Mouse (Mus musculus): ENCODE measurements around the gene Ipo9. TPM values are rescaled to one million over a fixed set of nuclear protein-coding genes. Genes with fewer than 3 reads are reported as not detected.
A peak's percentile ranks its signal among the peaks of the same experiment; 100 is the strongest.
"Not testable (repeated sequence)": the region's sequence is repeated elsewhere in the genome, so short reads cannot be mapped to it uniquely, and the experiment has no call there.

The Ipo9 gene
- polyA plus RNA-seq, 1 experiment, result 58.3 TPM

DNA sequence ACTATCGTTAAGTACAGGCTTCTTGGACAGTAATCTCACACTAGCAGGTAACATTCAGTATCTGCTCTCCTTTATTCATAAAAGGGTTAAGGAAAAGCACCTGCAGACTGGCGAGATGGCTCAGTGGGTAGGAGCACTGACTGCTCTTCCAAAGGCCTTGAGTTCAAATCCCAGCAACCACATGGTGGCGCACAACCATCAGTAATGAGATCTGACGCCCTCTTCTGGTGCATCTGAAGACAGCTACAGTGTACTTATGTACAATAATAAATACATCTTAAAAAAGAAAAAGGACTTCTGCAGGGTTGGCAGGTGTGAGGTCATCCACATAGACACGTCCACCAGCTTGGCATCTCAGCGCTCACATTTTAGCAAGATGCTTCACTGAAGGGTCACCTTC is 48.7 kb downstream of the Ipo9 start:
- H3K4me3 ChIP-seq (ENCODE audit: insufficient read depth, low read depth, low read length); H3K27me3 ChIP-seq (replicated peaks; ENCODE audit: control insufficient read depth, insufficient read depth, low read length); H3K27ac ChIP-seq (ENCODE audit: insufficient read depth, low read depth, low read length); H3K4me1 ChIP-seq (ENCODE audit: control insufficient read depth, insufficient read depth, low read length); H3K36me3 ChIP-seq (ENCODE audit: control insufficient read depth, insufficient read depth, low read length): not testable (repeated sequence)
- TF ChIP-seq CTCF (conservative IDR thresholded peaks at IDR 0.05; ENCODE audit: insufficient read depth, insufficient read length, low read depth, low read length), result peak; percentile 21; the same call in 1 of the 2 replicates
- WGBS, result 77% methylated on average over 6 of the region's 6 CpGs
- DNase-seq, result peak; percentile 39

DNA sequence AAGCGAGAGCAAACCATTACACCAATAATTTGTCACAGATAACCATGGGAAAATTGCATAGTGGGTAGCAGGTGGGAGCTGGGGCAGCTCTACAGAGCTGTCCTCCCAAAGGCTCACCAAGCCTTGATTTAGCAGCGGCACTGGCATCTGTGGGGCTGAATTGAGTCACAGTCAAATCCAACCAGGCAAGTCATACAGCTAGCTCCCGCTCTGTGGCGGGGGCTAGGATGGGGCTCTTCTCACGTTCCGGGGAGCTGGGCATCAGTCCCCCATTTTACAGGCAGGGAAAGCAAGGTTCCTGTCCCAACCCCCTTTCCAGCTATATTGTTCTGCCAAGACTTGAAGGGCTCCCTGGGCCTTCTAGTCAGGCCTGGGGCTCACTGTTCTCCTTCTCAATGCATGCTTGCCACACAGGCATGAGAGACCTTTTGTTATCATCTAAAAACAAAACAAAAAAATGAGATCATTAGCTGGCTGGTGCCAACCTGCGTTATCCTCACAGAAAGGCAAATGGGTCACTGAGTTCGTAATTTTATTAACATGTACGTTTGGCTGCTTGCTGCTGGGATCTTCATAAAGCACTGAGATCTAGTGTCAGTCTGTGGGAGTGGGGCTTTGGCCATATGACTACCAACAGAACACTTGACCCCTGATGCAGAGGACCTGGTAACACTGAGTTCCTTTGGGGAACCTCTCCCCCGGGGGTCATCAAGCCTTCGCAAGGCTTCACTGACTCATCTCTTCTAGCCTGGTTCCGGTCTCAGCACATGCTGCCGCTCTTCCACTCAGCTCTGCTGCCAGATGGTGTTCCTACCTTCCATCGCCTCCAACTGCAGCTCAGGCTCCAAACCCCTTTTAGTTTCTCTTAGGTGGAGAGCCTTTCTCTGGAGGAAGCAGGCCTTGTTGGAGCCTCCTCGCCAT is 50.0 kb downstream of the Ipo9 start:
- Histone ChIP-seq H3K27ac (ENCODE audit: insufficient read depth, low read depth, low read length) (no peak overlapping the region), H3K4me1 (ENCODE audit: control insufficient read depth, insufficient read depth, low read length) (no peaks in the 10 kb centered on the region), H3K4me3 (ENCODE audit: insufficient read depth, low read depth, low read length) (no peak overlapping the region), H3K36me3 (ENCODE audit: control insufficient read depth, insufficient read depth, low read length) (no peaks in the 10 kb centered on the region; the same call in 1 of the 2 replicates), H3K27me3 (replicated peaks; ENCODE audit: control insufficient read depth, insufficient read depth, low read length) (no peaks in the 10 kb centered on the region)
- no peak for TF ChIP-seq POLR2A (IDR thresholded peaks at IDR 0.05; ENCODE audit: low read depth, low read length)
- no peak for TF ChIP-seq CTCF (conservative IDR thresholded peaks at IDR 0.05; ENCODE audit: insufficient read depth, insufficient read length, low read depth, low read length)
- no peak for DNase-seq
- WGBS, result 63% methylated on average over 15 of the region's 15 CpGs

DNA sequence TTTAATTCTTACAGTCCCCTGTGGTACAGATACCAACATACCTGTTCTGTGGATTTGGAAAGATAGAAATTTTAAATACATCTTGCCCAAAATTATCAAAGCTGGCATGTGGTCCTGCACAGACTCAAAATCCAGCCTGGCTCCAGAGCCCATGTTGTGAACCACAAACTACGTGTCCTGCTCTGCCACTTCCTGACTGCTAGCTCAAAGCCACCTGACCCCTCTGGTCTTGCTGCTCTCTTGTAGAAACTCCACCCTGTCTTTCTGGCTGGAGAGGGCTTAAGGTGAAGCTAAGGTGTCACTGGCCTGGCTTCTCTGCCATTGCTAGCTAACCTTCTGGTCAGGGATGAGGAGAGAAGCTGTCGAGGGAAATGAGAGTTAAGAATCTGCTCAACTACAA is 51.3 kb downstream of the Ipo9 start:
- TF ChIP-seq POLR2A (IDR thresholded peaks at IDR 0.05; ENCODE audit: low read depth, low read length) (no peak), CTCF (conservative IDR thresholded peaks at IDR 0.05; ENCODE audit: insufficient read depth, insufficient read length, low read depth, low read length) (no peak)
- 56% methylated on average over 2 of the region's 2 CpGs for WGBS
- no peak for DNase-seq
- H3K36me3 ChIP-seq (ENCODE audit: control insufficient read depth, insufficient read depth, low read length), result no peaks in the 10 kb centered on the region
- H3K27me3 ChIP-seq (replicated peaks; ENCODE audit: control insufficient read depth, insufficient read depth, low read length), result no peaks in the 10 kb centered on the region
- H3K4me1 ChIP-seq (ENCODE audit: control insufficient read depth, insufficient read depth, low read length), result no peaks in the 10 kb centered on the region
- no peak overlapping the region for H3K4me3 ChIP-seq (ENCODE audit: insufficient read depth, low read depth, low read length)
- H3K27ac ChIP-seq (ENCODE audit: insufficient read depth, low read depth, low read length), result no peak overlapping the region

DNA sequence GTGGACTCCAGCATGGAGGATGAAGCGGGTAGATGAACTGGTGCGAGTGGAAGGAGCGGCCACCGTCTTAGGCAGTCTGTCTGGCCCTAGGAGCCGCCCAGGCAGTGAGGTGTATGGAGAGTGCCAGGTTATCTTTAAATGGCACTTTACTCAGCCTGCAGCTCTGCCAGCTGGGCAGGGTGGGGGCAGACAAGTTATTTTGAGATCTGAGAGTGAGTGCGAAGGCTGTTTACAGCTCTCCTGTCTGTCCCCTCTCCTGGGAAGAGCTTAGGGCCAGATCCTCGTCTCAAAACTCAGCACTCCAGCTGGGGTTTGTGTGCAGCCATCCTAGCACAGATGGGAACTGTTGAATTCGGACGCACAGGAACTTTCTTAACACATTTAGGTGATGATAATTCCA is 51.7 kb downstream of the Ipo9 start:
- H3K36me3 ChIP-seq (ENCODE audit: control insufficient read depth, insufficient read depth, low read length), result no peaks in the 10 kb centered on the region
- H3K4me1 ChIP-seq (ENCODE audit: control insufficient read depth, insufficient read depth, low read length), result no peaks in the 10 kb centered on the region
- no peaks in the 10 kb centered on the region for H3K27me3 ChIP-seq (replicated peaks; ENCODE audit: control insufficient read depth, insufficient read depth, low read length)
- H3K4me3 ChIP-seq (ENCODE audit: insufficient read depth, low read depth, low read length), result no peak overlapping the region
- no peak for DNase-seq
- no peak overlapping the region for H3K27ac ChIP-seq (ENCODE audit: insufficient read depth, low read depth, low read length)
- TF ChIP-seq POLR2A (IDR thresholded peaks at IDR 0.05; ENCODE audit: low read depth, low read length) (no peak), CTCF (conservative IDR thresholded peaks at IDR 0.05; ENCODE audit: insufficient read depth, insufficient read length, low read depth, low read length) (no peak)
- whole genome bisulfite sequencing, result 75% methylated on average over 9 of the region's 9 CpGs

DNA sequence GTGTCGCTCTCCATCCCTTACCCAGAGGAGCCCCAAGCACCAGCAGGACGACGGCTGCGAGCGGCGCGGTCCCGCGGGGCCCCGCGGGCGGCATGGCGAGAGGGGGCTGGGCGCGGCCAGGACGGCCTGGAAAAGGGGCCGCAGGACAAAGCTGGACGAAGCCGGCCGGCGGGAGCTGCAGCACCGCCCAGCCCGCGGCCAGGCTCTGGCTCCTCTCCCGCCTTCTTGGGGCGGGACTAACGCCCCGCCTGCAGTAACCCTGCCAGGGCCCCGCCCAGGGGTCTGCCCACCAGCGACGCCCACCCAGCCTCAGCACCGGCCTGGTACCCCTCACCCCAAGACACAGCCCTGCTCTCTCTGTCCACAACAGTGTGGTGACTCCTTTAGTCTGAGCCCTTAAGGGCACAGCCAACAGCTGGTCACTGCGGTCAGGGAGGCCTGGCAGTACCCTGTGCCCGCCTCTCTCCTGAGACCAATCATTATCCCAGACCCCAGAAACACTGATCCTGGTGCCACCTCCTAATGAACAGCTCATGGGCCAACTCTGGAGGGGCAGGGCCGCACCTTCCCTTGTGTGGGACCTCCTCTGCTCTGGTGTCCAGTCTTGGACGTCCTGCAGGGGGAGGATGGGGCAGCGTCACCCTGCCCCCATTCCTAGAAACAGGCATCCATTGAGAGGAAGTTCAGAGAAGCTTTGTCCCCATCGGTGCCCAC is 55.3 kb downstream of the Ipo9 start, which contains the start of gene Shisa4:
TSS of gene Shisa4 (minus strand) at position 370 of the 714 bp plus-strand sequence.
- Histone ChIP-seq H3K36me3 (ENCODE audit: control insufficient read depth, insufficient read depth, low read length) (no peaks in the 10 kb centered on the region), H3K27ac (ENCODE audit: insufficient read depth, low read depth, low read length) (peak within 1 kb of the TSS; percentile 42; the same call in 1 of the 2 replicates), H3K27me3 (replicated peaks; ENCODE audit: control insufficient read depth, insufficient read depth, low read length) (no peaks in the 10 kb centered on the region), H3K4me1 (ENCODE audit: control insufficient read depth, insufficient read depth, low read length) (no peaks in the 10 kb centered on the region), H3K4me3 (ENCODE audit: insufficient read depth, low read depth, low read length) (peak within 1 kb of the TSS; percentile 60)
- no peak for TF ChIP-seq POLR2A (IDR thresholded peaks at IDR 0.05; ENCODE audit: low read depth, low read length)
- no peak for TF ChIP-seq CTCF (conservative IDR thresholded peaks at IDR 0.05; ENCODE audit: insufficient read depth, insufficient read length, low read depth, low read length)
- WGBS, result under 1% methylated on average over 38 of the region's 38 CpGs
- DNase-seq, result peak; percentile 80

DNA sequence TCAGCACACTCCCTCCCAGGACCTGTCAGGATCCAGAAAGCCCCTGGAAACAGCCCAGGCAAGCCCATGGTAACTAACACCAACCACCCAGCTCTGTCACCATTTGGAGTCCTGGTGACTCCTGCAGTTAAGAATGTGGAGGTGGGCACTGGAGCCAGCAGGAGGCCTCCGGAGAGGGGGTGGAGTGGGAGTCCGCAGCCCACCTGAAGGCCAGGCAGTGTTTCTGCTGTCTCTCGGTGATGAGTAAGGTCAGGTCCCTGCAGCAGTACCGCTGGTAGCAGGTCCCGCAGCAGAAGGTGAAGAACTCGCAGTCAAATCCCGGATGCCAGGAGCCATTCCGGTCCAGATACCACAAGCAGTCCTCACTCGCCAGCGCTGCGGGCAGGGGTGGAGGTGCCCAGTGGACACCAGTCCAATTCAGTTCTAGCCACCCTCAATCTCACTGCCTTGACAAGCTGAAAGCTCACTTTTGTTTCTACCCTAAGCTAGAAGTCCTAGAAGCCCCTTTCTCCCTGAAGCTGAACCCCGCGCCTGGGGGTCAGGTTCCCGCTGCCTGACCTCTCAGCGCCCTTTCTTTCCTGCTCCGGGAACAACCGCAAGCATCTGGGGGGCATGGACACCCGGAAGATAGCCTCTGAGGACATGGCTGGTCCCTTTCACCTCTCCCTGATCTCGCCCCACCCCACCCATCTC is 56.0 kb downstream of the Ipo9 start:
- Histone ChIP-seq H3K27me3 (replicated peaks; ENCODE audit: control insufficient read depth, insufficient read depth, low read length) (no peaks in the 10 kb centered on the region), H3K4me1 (ENCODE audit: control insufficient read depth, insufficient read depth, low read length) (no peaks in the 10 kb centered on the region), H3K4me3 (ENCODE audit: insufficient read depth, low read depth, low read length) (peak overlapping the region; percentile 60), H3K36me3 (ENCODE audit: control insufficient read depth, insufficient read depth, low read length) (no peaks in the 10 kb centered on the region), H3K27ac (ENCODE audit: insufficient read depth, low read depth, low read length) (peak overlapping the region; percentile 14; the same call in 1 of the 2 replicates)
- TF ChIP-seq CTCF (conservative IDR thresholded peaks at IDR 0.05; ENCODE audit: insufficient read depth, insufficient read length, low read depth, low read length), result no peak
- TF ChIP-seq POLR2A (IDR thresholded peaks at IDR 0.05; ENCODE audit: low read depth, low read length), result no peak
- WGBS, result 7% methylated on average over 19 of the region's 19 CpGs
- peak; percentile 42 for DNase-seq
